Mouse (Mus musculus) retina, adult 2 months (tissue): ENCODE measurements around the gene Mast3.
A peak's percentile ranks its signal among the peaks of the same experiment; 100 is the strongest.

Experiments
- DNase-seq: peaks from one replicate; pipeline ENCODE4 v3.0.0-alpha.2; 2012; ENCODE audit warnings: low read depth, low spot score

Gene Mast3

GRCm38 (mm10) chr8:70803761-70804480 is 933 bp downstream of the Mast3 start:
- no peak for DNase-seq

GRCm38 (mm10) chr8:70802786-70803510 is 1.9 kb downstream of the Mast3 start:
- no peak for DNase-seq

GRCm38 (mm10) chr8:70801830-70802229 is 3.0 kb downstream of the Mast3 start:
- no peak for DNase-seq

- DNase-seq, result no peak
Observed at GRCm38 (mm10) chr8:70801156-70801555, 3.7 kb downstream of the Mast3 start.

- DNase-seq, result no peak
Observed at GRCm38 (mm10) chr8:70800648-70801047, 4.2 kb downstream of the Mast3 start.

- no peak for DNase-seq
Observed at GRCm38 (mm10) chr8:70798281-70798680, 6.6 kb downstream of the Mast3 start.

GRCm38 (mm10) chr8:70797081-70798070 is 7.5 kb downstream of the Mast3 start:
- peak; percentile 85 for DNase-seq

- DNase-seq, result no peak
Observed at GRCm38 (mm10) chr8:70796403-70797080, 8.3 kb downstream of the Mast3 start.

GRCm38 (mm10) chr8:70795370-70795769 is 9.5 kb downstream of the Mast3 start:
- no peak for DNase-seq

GRCm38 (mm10) chr8:70794215-70794614 is 10.6 kb downstream of the Mast3 start:
- DNase-seq, result no peak

- DNase-seq, result peak; percentile 81
Observed at GRCm38 (mm10) chr8:70792700-70793099, 12.2 kb downstream of the Mast3 start.

GRCm38 (mm10) chr8:70791975-70792691 is 12.7 kb downstream of the Mast3 start:
- peak; percentile 95 for DNase-seq

GRCm38 (mm10) chr8:70791294-70791701 is 13.6 kb downstream of the Mast3 start:
- no peak for DNase-seq

GRCm38 (mm10) chr8:70790846-70791245 is 14.0 kb downstream of the Mast3 start:
- DNase-seq, result no peak

GRCm38 (mm10) chr8:70789046-70789445 is 15.8 kb downstream of the Mast3 start:
- no peak for DNase-seq

GRCm38 (mm10) chr8:70787941-70788667 is 16.8 kb downstream of the Mast3 start:
- DNase-seq, result no peak

GRCm38 (mm10) chr8:70787051-70787445 is 17.8 kb downstream of the Mast3 start:
- no peak for DNase-seq

- DNase-seq, result no peak
Observed at GRCm38 (mm10) chr8:70786291-70787050, 18.4 kb downstream of the Mast3 start.

- DNase-seq, result no peak
Observed at GRCm38 (mm10) chr8:70780093-70780492, 24.8 kb downstream of the Mast3 start.
